Mouse (Mus musculus): ENCODE results near the gene Ppp1r3e.

GRCm38 (mm10) chr14:54884022-54884712, 6.8 kb upstream of the Ppp1r3e start:
- TF ChIP-seq CTCF (IDR thresholded peaks at IDR 0.05; ENCODE audit: borderline replicate concordance, insufficient read depth, low read depth, low read length), result no peak
- no peak for TF ChIP-seq POLR2A (IDR thresholded peaks at IDR 0.05; ENCODE audit: borderline replicate concordance, insufficient read depth, low read length)

Data from cerebellum, adult 2 months (tissue).